Mouse (Mus musculus) kidney, embryonic 14.5 days (tissue): ENCODE results near the gene Vmn1r48. TPM values are rescaled to one million over a fixed set of nuclear protein-coding genes. Genes with fewer than 3 reads are reported as not detected.
"Not testable (repeated sequence)": the region's sequence is repeated elsewhere in the genome, so short reads cannot be mapped to it uniquely, and the experiment has no call there.

Source experiments
- ATAC-seq: fragments of 200-750 bp; cut with Nextera tagmentation; 2 replicates; pipeline ENCODE4 v1.8.0; 2017; ENCODE audit warnings: moderate number of reproducible peaks, mild to moderate bottlenecking, moderate TSS enrichment, moderate library complexity; ENCODE audit not compliant: low FRiP score, low TSS enrichment
- H3K27ac ChIP-seq: fragments of 300-500 bp; sonication (generic); 2 replicates; pipeline ENCODE4 v1.5.1; 2014; ENCODE audit warnings: low read depth, mild to moderate bottlenecking, low read length, moderate library complexity, mixed read lengths
- H3K27me3 ChIP-seq: fragments of 300-500 bp; sonication (generic); 2 replicates; pipeline ENCODE4 v1.6.1; 2014; ENCODE audit warnings: mild to moderate bottlenecking, low read length; ENCODE audit not compliant: control insufficient read depth, insufficient read depth
- H3K36me3 ChIP-seq: fragments of 300-500 bp; sonication (generic); 2 replicates; pipeline ENCODE4 v1.6.1; 2014; ENCODE audit warnings: low read length, mixed read lengths; ENCODE audit not compliant: control insufficient read depth, insufficient read depth
- H3K4me1 ChIP-seq: fragments of 300-500 bp; sonication (generic); 2 replicates; pipeline ENCODE4 v1.6.1; 2014; ENCODE audit warnings: low read length, mixed read lengths; ENCODE audit not compliant: control insufficient read depth, insufficient read depth
- H3K4me2 ChIP-seq: fragments of 300-500 bp; sonication (generic); replicated peaks from 2 replicates; pipeline ENCODE4 v1.6.1; 2014; ENCODE audit warnings: low read depth, mild to moderate bottlenecking, low read length
- H3K4me3 ChIP-seq: fragments of 300-500 bp; sonication (generic); 2 replicates; pipeline ENCODE4 v1.5.1; 2014; ENCODE audit warnings: mild to moderate bottlenecking, low read length
- H3K9ac ChIP-seq: fragments of 300-500 bp; sonication (generic); 2 replicates; pipeline ENCODE4 v1.6.1; 2014; ENCODE audit warnings: low read depth, mild to moderate bottlenecking, low read length, moderate library complexity
- H3K9me3 ChIP-seq: fragments of 300-500 bp; sonication (generic); 2 replicates; pipeline ENCODE4 v1.6.1; 2016; ENCODE audit warnings: low read length; ENCODE audit not compliant: control insufficient read depth
- WGBS: fragments of 180-500 bp; shearing (Covaris S2); extraction: QIAGEN DNeasy Blood & Tissue Kit; methylation state at CpG from one replicate; pipeline ENCODE4 v1.1.7; 2014; 5-methylcytosine and 5-hydroxymethylcytosine counted together
- polyA plus RNA-seq: library from polyadenylated mRNA; unstranded; fragments of >200 nt; fragmentation: Nextera tagmentation; extraction: Ambion mirVana; gene quantifications from 2 replicates; pipeline ENCODE4 v1.2.1, GENCODE M21; 2014

Gene Vmn1r48
- not detected in 2 replicates for polyA plus RNA-seq

- not testable (repeated sequence) for H3K36me3 ChIP-seq, H3K27me3 ChIP-seq, H3K4me2 ChIP-seq, H3K4me1 ChIP-seq, H3K27ac ChIP-seq, H3K9me3 ChIP-seq, H3K9ac ChIP-seq, H3K4me3 ChIP-seq, ATAC-seq
- WGBS: no CpG with 5 or more reads among the region's 2 CpGs
These were observed at the start of gene Vmn1r48 for GRCm38 (mm10) chr6:90036741-90037140. Gene Vmn1r48 (minus strand): TSS chr6:90036841.

- Histone ChIP-seq H3K9ac (no peak within 1 kb of the TSS), H3K36me3 (no peaks in the 10 kb centered on the region), H3K4me3 (no peak within 1 kb of the TSS), H3K27ac (no peak within 1 kb of the TSS), H3K27me3 (no peaks in the 10 kb centered on the region), H3K9me3 (no peaks in the 10 kb centered on the region), H3K4me2 (no peak within 1 kb of the TSS), H3K4me1 (no peaks in the 10 kb centered on the region)
- WGBS: 81% methylated on average over 4 of the region's 4 CpGs
- no peak for ATAC-seq
These were observed 41.8 kb upstream of the Vmn1r48 start, which contains the start of gene Vmn1r49 for GRCm38 (mm10) chr6:90078406-90078805. Gene Vmn1r49 (minus strand): TSS chr6:90078506.

- not testable (repeated sequence) for H3K27me3 ChIP-seq, H3K9me3 ChIP-seq, H3K4me2 ChIP-seq, H3K4me3 ChIP-seq, H3K9ac ChIP-seq, H3K27ac ChIP-seq, H3K4me1 ChIP-seq, H3K36me3 ChIP-seq, ATAC-seq
- WGBS: 96% methylated on average over 1 of the region's 1 CpGs
These were observed 20.8 kb downstream of the Vmn1r48 start, which contains the start of gene Vmn1r47 for GRCm38 (mm10) chr6:90015847-90016246. Gene Vmn1r47 (plus strand): TSS chr6:90016147.

DNA sequence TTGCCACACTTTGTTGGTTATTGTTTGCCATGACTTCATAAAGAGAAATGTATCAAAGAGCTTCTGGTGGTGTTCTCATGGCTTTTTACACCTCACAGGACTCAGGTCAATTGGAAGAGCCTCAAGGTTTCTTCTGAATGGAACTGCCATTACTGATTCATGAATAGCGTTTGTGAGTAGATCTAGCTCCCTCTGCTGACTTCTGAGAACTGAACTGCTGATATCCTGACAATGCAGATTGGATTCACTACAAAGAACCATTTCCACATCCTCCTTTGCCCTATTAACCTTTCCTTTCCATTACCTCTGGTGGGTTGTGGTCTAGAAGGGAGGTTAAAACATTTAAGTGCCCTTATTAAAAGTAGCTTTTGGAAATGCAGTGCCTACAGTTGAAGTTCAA is 50.7 kb downstream of the Vmn1r48 start:
- WGBS: 17% methylated on average over 1 of the region's 1 CpGs
- H3K9me3 ChIP-seq: peaks cover 4% of the 10 kb centered on the region; the same call in 1 of the 2 replicates
- H3K27ac ChIP-seq: no peak overlapping the region
- no peaks in the 10 kb centered on the region for H3K36me3 ChIP-seq
- no peak overlapping the region for H3K4me3 ChIP-seq
- no peaks in the 10 kb centered on the region for H3K4me1 ChIP-seq
- no peak overlapping the region for H3K4me2 ChIP-seq
- H3K9ac ChIP-seq: no peak overlapping the region
- H3K27me3 ChIP-seq: no peaks in the 10 kb centered on the region
- no peak for ATAC-seq

Other genes starting within 250 kb of the Vmn1r48 start
- gene Vmn1r42, start 160.4 kb downstream of the Vmn1r48 start, polyA plus RNA-seq: not detected in 2 replicates
- gene Vmn1r43, start 160.4 kb downstream of the Vmn1r48 start, polyA plus RNA-seq: not detected in 2 replicates
- not detected in 2 replicates for gene Vmn1r44, start 153.2 kb downstream of the Vmn1r48 start, polyA plus RNA-seq
- not detected in 2 replicates for gene Vmn1r45, start 96.2 kb downstream of the Vmn1r48 start, polyA plus RNA-seq
- not detected in 2 replicates for gene Vmn1r46, start 67.5 kb downstream of the Vmn1r48 start, polyA plus RNA-seq
- not detected in 2 replicates for gene Vmn1r47, start 20.7 kb downstream of the Vmn1r48 start, polyA plus RNA-seq
- not detected in 2 replicates for gene Vmn1r49, start 41.7 kb upstream of the Vmn1r48 start, polyA plus RNA-seq
- gene Vmn1r50, start 64.6 kb upstream of the Vmn1r48 start, polyA plus RNA-seq: not detected in 2 replicates
- gene Vmn1r51, start 85.8 kb upstream of the Vmn1r48 start, polyA plus RNA-seq: not detected in 2 replicates
- gene Vmn1r52, start 138.0 kb upstream of the Vmn1r48 start, polyA plus RNA-seq: not detected in 2 replicates
- not detected in 2 replicates for gene V1ra8, start 166.0 kb upstream of the Vmn1r48 start, polyA plus RNA-seq
- gene Vmn1r53, start 187.6 kb upstream of the Vmn1r48 start, polyA plus RNA-seq: not detected in 2 replicates
- not detected in 2 replicates for gene Vmn1r54, start 209.5 kb upstream of the Vmn1r48 start, polyA plus RNA-seq